Mouse (Mus musculus): ENCODE measurements at regions not wholly inside any gene's neighbourhood (a gene's known extent, or its start where the extent isn't known, plus 50 kb on each side); places are given as distances from the start of the nearest gene placed in this dataset.
"Not testable (repeated sequence)": the region's sequence is repeated elsewhere in the genome, so short reads cannot be mapped to it uniquely, and the experiment has no call there.

- ATAC-seq (ENCODE audit: insufficient number of reproducible peaks, insufficient read depth, low FRiP score, low read depth), result no peak
- H3K9ac ChIP-seq (ENCODE audit: low read length), result no peak overlapping the region
- no peaks in the 10 kb centered on the region for H3K4me1 ChIP-seq (ENCODE audit: control insufficient read depth in 2 of 2, insufficient read depth in 2 of 2, low read length in 2 of 2)
- H3K36me3 ChIP-seq (ENCODE audit: control insufficient read depth, insufficient read depth, low read length), result no peaks in the 10 kb centered on the region
- H3K27ac ChIP-seq (replicated peaks in 1 of 2; ENCODE audit: control insufficient read depth in 1 of 2, insufficient read depth in 1 of 2, low read depth in 2 of 2, low read length in 2 of 2), result no peak overlapping the region
- H3K9me3 ChIP-seq (ENCODE audit: control insufficient read depth, low read length), result no peaks in the 10 kb centered on the region
- no peak overlapping the region for H3K4me3 ChIP-seq (ENCODE audit: control insufficient read depth in 1 of 2, insufficient read depth in 1 of 2, low read depth in 1 of 2, low read length in 2 of 2)
- no peaks in the 10 kb centered on the region for H3K27me3 ChIP-seq (ENCODE audit: control insufficient read depth, insufficient read depth, low read length)
- no peak overlapping the region for H3K4me2 ChIP-seq (ENCODE audit: low read length)
- WGBS, result 68% methylated on average over 3 of the region's 3 CpGs
Observed at GRCm38 (mm10) chr12:15410419-15410818, 406.3 kb downstream of the Trib2 start.

GRCm38 (mm10) chr12:15407577-15407976 lies 409.1 kb downstream of the Trib2 start:
- H3K27ac ChIP-seq (replicated peaks in 1 of 2; ENCODE audit: control insufficient read depth in 1 of 2, insufficient read depth in 1 of 2, low read depth in 2 of 2, low read length in 2 of 2); H3K9ac ChIP-seq (ENCODE audit: low read length); H3K4me3 ChIP-seq (ENCODE audit: control insufficient read depth in 1 of 2, insufficient read depth in 1 of 2, low read depth in 1 of 2, low read length in 2 of 2); H3K9me3 ChIP-seq (ENCODE audit: control insufficient read depth, low read length); H3K4me1 ChIP-seq (ENCODE audit: control insufficient read depth in 2 of 2, insufficient read depth in 2 of 2, low read length in 2 of 2); ATAC-seq (ENCODE audit: insufficient number of reproducible peaks, insufficient read depth, low FRiP score, low read depth); H3K27me3 ChIP-seq (ENCODE audit: control insufficient read depth, insufficient read depth, low read length); H3K36me3 ChIP-seq (ENCODE audit: control insufficient read depth, insufficient read depth, low read length); H3K4me2 ChIP-seq (ENCODE audit: low read length): not testable (repeated sequence)
- WGBS, result 75% methylated on average over 3 of the region's 3 CpGs

GRCm38 (mm10) chr12:15392641-15393040 lies 424.1 kb downstream of the Trib2 start:
- H3K9ac ChIP-seq (ENCODE audit: low read length), result no peak overlapping the region
- H3K36me3 ChIP-seq (ENCODE audit: control insufficient read depth, insufficient read depth, low read length), result no peaks in the 10 kb centered on the region
- no peak overlapping the region for H3K4me3 ChIP-seq (ENCODE audit: control insufficient read depth in 1 of 2, insufficient read depth in 1 of 2, low read depth in 1 of 2, low read length in 2 of 2)
- no peaks in the 10 kb centered on the region for H3K9me3 ChIP-seq (ENCODE audit: control insufficient read depth, low read length)
- WGBS, result 73% methylated on average over 3 of the region's 3 CpGs
- no peak for ATAC-seq (ENCODE audit: insufficient number of reproducible peaks, insufficient read depth, low FRiP score, low read depth)
- no peaks in the 10 kb centered on the region for H3K27me3 ChIP-seq (ENCODE audit: control insufficient read depth, insufficient read depth, low read length)
- no peak overlapping the region for H3K27ac ChIP-seq (replicated peaks in 1 of 2; ENCODE audit: control insufficient read depth in 1 of 2, insufficient read depth in 1 of 2, low read depth in 2 of 2, low read length in 2 of 2)
- H3K4me1 ChIP-seq (ENCODE audit: control insufficient read depth in 2 of 2, insufficient read depth in 2 of 2, low read length in 2 of 2), result no peaks in the 10 kb centered on the region
- no peak overlapping the region for H3K4me2 ChIP-seq (ENCODE audit: low read length)

GRCm38 (mm10) chr12:15388574-15388973 lies 428.1 kb downstream of the Trib2 start:
- ATAC-seq (ENCODE audit: insufficient number of reproducible peaks, insufficient read depth, low FRiP score, low read depth), result no peak
- no peaks in the 10 kb centered on the region for H3K36me3 ChIP-seq (ENCODE audit: control insufficient read depth, insufficient read depth, low read length)
- no peaks in the 10 kb centered on the region for H3K9me3 ChIP-seq (ENCODE audit: control insufficient read depth, low read length)
- no peaks in the 10 kb centered on the region for H3K27me3 ChIP-seq (ENCODE audit: control insufficient read depth, insufficient read depth, low read length)
- H3K9ac ChIP-seq (ENCODE audit: low read length), result no peak overlapping the region
- no peaks in the 10 kb centered on the region for H3K4me1 ChIP-seq (ENCODE audit: control insufficient read depth in 2 of 2, insufficient read depth in 2 of 2, low read length in 2 of 2)
- no peak overlapping the region for H3K27ac ChIP-seq (replicated peaks in 1 of 2; ENCODE audit: control insufficient read depth in 1 of 2, insufficient read depth in 1 of 2, low read depth in 2 of 2, low read length in 2 of 2)
- H3K4me2 ChIP-seq (ENCODE audit: low read length), result no peak overlapping the region
- H3K4me3 ChIP-seq (ENCODE audit: control insufficient read depth in 1 of 2, insufficient read depth in 1 of 2, low read depth in 1 of 2, low read length in 2 of 2), result no peak overlapping the region
- WGBS, result 62% methylated on average over 1 of the region's 1 CpGs

GRCm38 (mm10) chr12:15357808-15358207 lies 458.9 kb downstream of the Trib2 start:
- Histone ChIP-seq H3K36me3 (ENCODE audit: control insufficient read depth, insufficient read depth, low read length) (no peaks in the 10 kb centered on the region), H3K4me2 (ENCODE audit: low read length) (no peak overlapping the region), H3K27ac (replicated peaks in 1 of 2; ENCODE audit: control insufficient read depth in 1 of 2, insufficient read depth in 1 of 2, low read depth in 2 of 2, low read length in 2 of 2) (no peak overlapping the region), H3K9ac (ENCODE audit: low read length) (no peak overlapping the region), H3K4me3 (ENCODE audit: control insufficient read depth in 1 of 2, insufficient read depth in 1 of 2, low read depth in 1 of 2, low read length in 2 of 2) (no peak overlapping the region), H3K9me3 (ENCODE audit: control insufficient read depth, low read length) (no peaks in the 10 kb centered on the region), H3K4me1 (ENCODE audit: control insufficient read depth in 2 of 2, insufficient read depth in 2 of 2, low read length in 2 of 2) (no peaks in the 10 kb centered on the region), H3K27me3 (ENCODE audit: control insufficient read depth, insufficient read depth, low read length) (no peaks in the 10 kb centered on the region)
- 58% methylated on average over 1 of the region's 1 CpGs for WGBS
- ATAC-seq (ENCODE audit: insufficient number of reproducible peaks, insufficient read depth, low FRiP score, low read depth), result no peak

- 64% methylated on average over 5 of the region's 5 CpGs for WGBS
- no peaks in the 10 kb centered on the region for H3K27me3 ChIP-seq (ENCODE audit: control insufficient read depth, insufficient read depth, low read length)
- H3K27ac ChIP-seq (replicated peaks in 1 of 2; ENCODE audit: control insufficient read depth in 1 of 2, insufficient read depth in 1 of 2, low read depth in 2 of 2, low read length in 2 of 2), result no peak overlapping the region
- no peak overlapping the region for H3K9ac ChIP-seq (ENCODE audit: low read length)
- H3K9me3 ChIP-seq (ENCODE audit: control insufficient read depth, low read length), result no peaks in the 10 kb centered on the region
- H3K4me3 ChIP-seq (ENCODE audit: control insufficient read depth in 1 of 2, insufficient read depth in 1 of 2, low read depth in 1 of 2, low read length in 2 of 2), result no peak overlapping the region
- no peaks in the 10 kb centered on the region for H3K36me3 ChIP-seq (ENCODE audit: control insufficient read depth, insufficient read depth, low read length)
- H3K4me1 ChIP-seq (ENCODE audit: control insufficient read depth in 2 of 2, insufficient read depth in 2 of 2, low read length in 2 of 2), result no peaks in the 10 kb centered on the region
- no peak overlapping the region for H3K4me2 ChIP-seq (ENCODE audit: low read length)
- no peak for ATAC-seq (ENCODE audit: insufficient number of reproducible peaks, insufficient read depth, low FRiP score, low read depth)
Observed at GRCm38 (mm10) chr12:15320697-15321449, 495.8 kb downstream of the Trib2 start.

- H3K27ac ChIP-seq (replicated peaks in 1 of 2; ENCODE audit: control insufficient read depth in 1 of 2, insufficient read depth in 1 of 2, low read depth in 2 of 2, low read length in 2 of 2), result no peak overlapping the region
Observed at GRCm38 (mm10) chr12:15319647-15320046, 497.1 kb downstream of the Trib2 start.

GRCm38 (mm10) chr12:15294898-15295297 lies 521.8 kb downstream of the Trib2 start:
- Histone ChIP-seq H3K36me3 (ENCODE audit: control insufficient read depth, insufficient read depth, low read length) (no peaks in the 10 kb centered on the region), H3K4me3 (ENCODE audit: control insufficient read depth in 1 of 2, insufficient read depth in 1 of 2, low read depth in 1 of 2, low read length in 2 of 2) (no peak overlapping the region), H3K4me2 (ENCODE audit: low read length) (no peak overlapping the region), H3K9ac (ENCODE audit: low read length) (no peak overlapping the region), H3K4me1 (ENCODE audit: control insufficient read depth in 2 of 2, insufficient read depth in 2 of 2, low read length in 2 of 2) (no peaks in the 10 kb centered on the region), H3K27ac (replicated peaks in 1 of 2; ENCODE audit: control insufficient read depth in 1 of 2, insufficient read depth in 1 of 2, low read depth in 2 of 2, low read length in 2 of 2) (no peak overlapping the region), H3K27me3 (ENCODE audit: control insufficient read depth, insufficient read depth, low read length) (no peaks in the 10 kb centered on the region), H3K9me3 (ENCODE audit: control insufficient read depth, low read length) (no peaks in the 10 kb centered on the region)
- 78% methylated on average over 2 of the region's 2 CpGs for WGBS
- ATAC-seq (ENCODE audit: insufficient number of reproducible peaks, insufficient read depth, low FRiP score, low read depth), result no peak

More at GRCm38 (mm10) chr12:15319647-15320046, 497.1 kb downstream of the Trib2 start:
- no peak overlapping the region for H3K4me2 ChIP-seq (ENCODE audit: low read length)
- no peaks in the 10 kb centered on the region for H3K36me3 ChIP-seq (ENCODE audit: control insufficient read depth, insufficient read depth, low read length)
- no peak overlapping the region for H3K9ac ChIP-seq (ENCODE audit: low read length)
- no peaks in the 10 kb centered on the region for H3K27me3 ChIP-seq (ENCODE audit: control insufficient read depth, insufficient read depth, low read length)
- H3K9me3 ChIP-seq (ENCODE audit: control insufficient read depth, low read length), result no peaks in the 10 kb centered on the region
- H3K4me3 ChIP-seq (ENCODE audit: control insufficient read depth in 1 of 2, insufficient read depth in 1 of 2, low read depth in 1 of 2, low read length in 2 of 2), result no peak overlapping the region
- WGBS, result 20% methylated on average over 1 of the region's 1 CpGs
- no peak for ATAC-seq (ENCODE audit: insufficient number of reproducible peaks, insufficient read depth, low FRiP score, low read depth)
- no peaks in the 10 kb centered on the region for H3K4me1 ChIP-seq (ENCODE audit: control insufficient read depth in 2 of 2, insufficient read depth in 2 of 2, low read length in 2 of 2)

Measured in heart, embryonic 14.5 days (tissue).